Mouse (Mus musculus) brain, adult 2 months (tissue): ENCODE results near the gene Bace1.

ENCODE experiments used
- DNase-seq: peaks from one replicate; pipeline ENCODE4 v3.0.0; 2011; ENCODE audit warnings: low read depth, low spot score

Bace1 gene

GRCm38 (mm10) chr9:45893681-45894080, 55.3 kb downstream of the Bace1 start:
- DNase-seq = no peak

GRCm38 (mm10) chr9:45905196-45905595, 66.8 kb downstream of the Bace1 start:
- DNase-seq = no peak

GRCm38 (mm10) chr9:45905811-45906237, 67.4 kb downstream of the Bace1 start:
- DNase-seq = peak; percentile 15

- DNase-seq = peak; percentile 97
Observed at GRCm38 (mm10) chr9:45906355-45907077, 68.1 kb downstream of the Bace1 start, which contains the start of the genes Pcsk7 and Rnf214. Gene Pcsk7, plus strand, starts transcription at chr9:45906497. Gene Rnf214, minus strand, starts transcription at chr9:45906911.

GRCm38 (mm10) chr9:45907078-45907428, 68.7 kb downstream of the Bace1 start:
- no peak for DNase-seq

- DNase-seq = no peak
Observed at GRCm38 (mm10) chr9:45910995-45911394, 72.6 kb downstream of the Bace1 start.

GRCm38 (mm10) chr9:45911673-45912072, 73.3 kb downstream of the Bace1 start:
- peak; percentile 54 for DNase-seq
